Mouse (Mus musculus): ENCODE measurements around the gene Kbtbd8.
A peak's percentile ranks its signal among the peaks of the same experiment; 100 is the strongest.

The Kbtbd8 gene

GRCm38 (mm10) chr6:95116946-95117345, at the start of gene Kbtbd8:
Kbtbd8 (plus strand) TSS chr6:95117240.
- DNase-seq (ENCODE audit: low read depth, low spot score): no peak

GRCm38 (mm10) chr6:95069753-95070152, 47.3 kb upstream of the Kbtbd8 start:
- no peak for DNase-seq (ENCODE audit: low read depth, low spot score)

GRCm38 (mm10) chr6:95085276-95085675, 31.8 kb upstream of the Kbtbd8 start:
- peak; percentile 17 for DNase-seq (ENCODE audit: low read depth, low spot score)

GRCm38 (mm10) chr6:95087154-95087846, 29.7 kb upstream of the Kbtbd8 start:
- no peak for DNase-seq (ENCODE audit: low read depth, low spot score)

GRCm38 (mm10) chr6:95088075-95088474, 29.0 kb upstream of the Kbtbd8 start:
- DNase-seq (ENCODE audit: low read depth, low spot score): no peak

GRCm38 (mm10) chr6:95094695-95095094, 22.3 kb upstream of the Kbtbd8 start:
- no peak for DNase-seq (ENCODE audit: low read depth, low spot score)

GRCm38 (mm10) chr6:95098366-95099109, 18.5 kb upstream of the Kbtbd8 start:
- peak; percentile 48 for DNase-seq (ENCODE audit: low read depth, low spot score)

GRCm38 (mm10) chr6:95103706-95104105, 13.3 kb upstream of the Kbtbd8 start:
- DNase-seq (ENCODE audit: low read depth, low spot score): no peak

GRCm38 (mm10) chr6:95108437-95108836, 8.6 kb upstream of the Kbtbd8 start:
- DNase-seq (ENCODE audit: low read depth, low spot score): no peak

GRCm38 (mm10) chr6:95109691-95110450, 7.2 kb upstream of the Kbtbd8 start:
- DNase-seq (ENCODE audit: low read depth, low spot score): peak; percentile 33

GRCm38 (mm10) chr6:95112015-95112414, 5.0 kb upstream of the Kbtbd8 start:
- peak; percentile 21 for DNase-seq (ENCODE audit: low read depth, low spot score)

- no peak for DNase-seq (ENCODE audit: low read depth, low spot score)
Observed at GRCm38 (mm10) chr6:95116513-95116912, 527 bp upstream of the Kbtbd8 start.

- DNase-seq (ENCODE audit: low read depth, low spot score): peak; percentile 99
Observed at GRCm38 (mm10) chr6:95117614-95118541, 838 bp downstream of the Kbtbd8 start.

GRCm38 (mm10) chr6:95119389-95119788, 2.3 kb downstream of the Kbtbd8 start:
- DNase-seq (ENCODE audit: low read depth, low spot score): no peak

GRCm38 (mm10) chr6:95149931-95150534, 33.0 kb downstream of the Kbtbd8 start:
- DNase-seq (ENCODE audit: low read depth, low spot score): no peak

- no peak for DNase-seq (ENCODE audit: low read depth, low spot score)
Observed at GRCm38 (mm10) chr6:95150885-95151284, 33.8 kb downstream of the Kbtbd8 start.

GRCm38 (mm10) chr6:95151563-95151962, 34.5 kb downstream of the Kbtbd8 start:
- no peak for DNase-seq (ENCODE audit: low read depth, low spot score)

- DNase-seq (ENCODE audit: low read depth, low spot score): no peak
Observed at GRCm38 (mm10) chr6:95163965-95164364, 46.9 kb downstream of the Kbtbd8 start.

- DNase-seq (ENCODE audit: low read depth, low spot score): no peak
Observed at GRCm38 (mm10) chr6:95165630-95166029, 48.6 kb downstream of the Kbtbd8 start.

GRCm38 (mm10) chr6:95167668-95168227, 50.7 kb downstream of the Kbtbd8 start:
- no peak for DNase-seq (ENCODE audit: low read depth, low spot score)
